Mouse (Mus musculus) intestine, postnatal 0 days (tissue): ENCODE results near the gene Kcmf1. TPM values are rescaled to one million over a fixed set of nuclear protein-coding genes. Genes with fewer than 3 reads are reported as not detected.

ENCODE experiments used
- ATAC-seq: fragments of 200-750 bp; cut with Nextera tagmentation; 2 replicates; pipeline ENCODE4 v1.8.0; 2017; ENCODE audit warnings: mild to moderate bottlenecking, moderate TSS enrichment, moderate library complexity
- H3K27ac ChIP-seq: fragments of 300-500 bp; sonication (generic); 2 replicates; pipeline ENCODE4 v1.5.1; 2014; ENCODE audit warnings: mild to moderate bottlenecking, low read depth, low read length, moderate library complexity
- H3K27me3 ChIP-seq: fragments of 300-500 bp; sonication (generic); replicated peaks from 2 replicates; pipeline ENCODE4 v1.6.1; 2014; ENCODE audit warnings: low read length, mixed read lengths; ENCODE audit not compliant: control insufficient read depth, insufficient read depth
- H3K36me3 ChIP-seq: fragments of 300-500 bp; sonication (generic); 2 replicates; pipeline ENCODE4 v1.6.1; 2014; ENCODE audit warnings: mild to moderate bottlenecking, moderate library complexity; ENCODE audit not compliant: control insufficient read depth, insufficient read depth
- H3K4me1 ChIP-seq: fragments of 300-500 bp; sonication (generic); replicated peaks from 2 replicates; pipeline ENCODE4 v1.6.1; 2014; ENCODE audit warnings: antibody characterized with exemption, low read length, mixed read lengths; ENCODE audit not compliant: control insufficient read depth, insufficient read depth
- H3K4me2 ChIP-seq: fragments of 300-500 bp; sonication (generic); replicated peaks from 2 replicates; pipeline ENCODE4 v1.6.1; 2014; ENCODE audit warnings: low read depth, mild to moderate bottlenecking, moderate library complexity
- H3K4me3 ChIP-seq: fragments of 300-500 bp; sonication (generic); 2 replicates; pipeline ENCODE4 v1.5.1; 2014; ENCODE audit warnings: low read depth, low read length
- H3K9ac ChIP-seq: fragments of 300-500 bp; sonication (generic); 2 replicates; pipeline ENCODE4 v1.6.1; 2014; ENCODE audit warnings: mild to moderate bottlenecking, low read depth, low read length
- H3K9me3 ChIP-seq: fragments of 300-500 bp; sonication (generic); 2 replicates; pipeline ENCODE4 v1.6.1; 2016; ENCODE audit warnings: mixed run types; ENCODE audit not compliant: control insufficient read depth
- CTCF ChIP-seq: sonication (generic); IDR thresholded peaks from 2 replicates; pipeline ENCODE4 v1.5.1; 2016; ENCODE audit warnings: low read depth, mild to moderate bottlenecking, control low read depth, antibody characterized with exemption, moderate library complexity
- WGBS: fragments of 180-500 bp; shearing (Covaris S2); extraction: QIAGEN DNeasy Blood & Tissue Kit; methylation state at CpG from one replicate; pipeline ENCODE4 v1.1.7; 2014; 5-methylcytosine and 5-hydroxymethylcytosine counted together
- polyA plus RNA-seq: library from polyadenylated mRNA; unstranded; fragments of >200 nt; fragmentation: Nextera tagmentation; extraction: Ambion mirVana; gene quantifications from 2 replicates; pipeline ENCODE4 v1.2.1, GENCODE M21; 2015

Gene Kcmf1
- polyA plus RNA-seq, 1 experiment from 2014 or later = 45.2 TPM

DNA sequence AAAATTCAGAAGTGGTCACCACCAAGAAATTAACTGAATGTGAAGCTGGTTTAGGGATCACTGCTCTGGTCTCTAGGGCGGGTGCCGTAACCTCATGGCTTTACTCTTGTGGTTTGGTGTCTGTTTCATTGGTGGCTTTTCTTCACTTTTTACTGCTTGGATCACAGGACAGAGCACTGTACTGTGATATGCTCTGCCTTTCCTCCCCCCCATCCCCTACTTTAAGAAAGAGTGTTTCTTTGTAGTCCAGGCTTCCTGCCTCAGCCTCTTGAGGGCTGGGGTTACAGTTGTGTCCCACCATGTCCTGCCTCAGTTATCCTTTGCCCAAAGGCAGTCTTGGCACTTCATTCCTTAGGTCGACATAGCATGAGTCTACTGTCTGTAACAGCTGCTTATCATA, 37.7 kb upstream of the Kcmf1 start:
- Histone ChIP-seq H3K4me3 (no peak overlapping the region), H3K9ac (no peak overlapping the region), H3K27ac (no peak overlapping the region), H3K4me1 (no peaks in the 10 kb centered on the region), H3K9me3 (no peaks in the 10 kb centered on the region), H3K27me3 (no peaks in the 10 kb centered on the region), H3K4me2 (no peak overlapping the region), H3K36me3 (no peaks in the 10 kb centered on the region)
- TF ChIP-seq CTCF = no peak
- no peak for ATAC-seq
- 80% methylated on average over 3 of the region's 3 CpGs for WGBS

- Histone ChIP-seq H3K27me3 (no peaks in the 10 kb centered on the region), H3K4me3 (no peak overlapping the region), H3K9ac (no peak overlapping the region), H3K9me3 (no peaks in the 10 kb centered on the region), H3K4me2 (no peak overlapping the region), H3K36me3 (no peaks in the 10 kb centered on the region), H3K27ac (no peak overlapping the region), H3K4me1 (no peaks in the 10 kb centered on the region)
- ATAC-seq = no peak; the same call in 1 of the 2 replicates
- no peak for TF ChIP-seq CTCF
- 81% methylated on average over 1 of the region's 1 CpGs for WGBS
These were observed 33.2 kb upstream of the Kcmf1 start for GRCm38 (mm10) chr6:72932955-72933354.

DNA sequence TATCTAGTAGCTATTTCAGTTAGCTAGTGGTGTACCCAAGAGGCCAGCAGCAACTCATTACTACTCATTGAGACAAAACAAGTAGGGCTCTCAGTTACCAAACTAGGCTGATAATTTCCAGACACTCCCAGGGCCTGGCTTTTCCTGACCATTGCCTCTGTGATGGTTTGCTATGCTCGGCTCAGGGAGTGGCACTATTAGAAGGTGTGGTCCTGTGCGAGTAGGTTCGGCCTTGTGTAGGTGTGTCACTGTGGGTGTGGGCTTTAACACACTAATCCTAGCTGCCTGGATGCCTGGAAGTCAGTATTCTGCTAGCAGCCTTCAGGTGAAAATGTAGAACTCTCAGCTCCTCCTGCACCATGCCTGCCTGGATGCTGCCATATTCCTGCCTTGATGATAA, 31.8 kb upstream of the Kcmf1 start:
- H3K4me2 ChIP-seq = no peak overlapping the region
- no peaks in the 10 kb centered on the region for H3K9me3 ChIP-seq
- H3K9ac ChIP-seq = no peak overlapping the region
- no peak for TF ChIP-seq CTCF
- H3K27me3 ChIP-seq = no peaks in the 10 kb centered on the region
- no peak for ATAC-seq
- no peak overlapping the region for H3K27ac ChIP-seq
- no peaks in the 10 kb centered on the region for H3K4me1 ChIP-seq
- WGBS = 30% methylated on average over 3 of the region's 3 CpGs
- H3K4me3 ChIP-seq = no peak overlapping the region
- H3K36me3 ChIP-seq = no peaks in the 10 kb centered on the region

DNA sequence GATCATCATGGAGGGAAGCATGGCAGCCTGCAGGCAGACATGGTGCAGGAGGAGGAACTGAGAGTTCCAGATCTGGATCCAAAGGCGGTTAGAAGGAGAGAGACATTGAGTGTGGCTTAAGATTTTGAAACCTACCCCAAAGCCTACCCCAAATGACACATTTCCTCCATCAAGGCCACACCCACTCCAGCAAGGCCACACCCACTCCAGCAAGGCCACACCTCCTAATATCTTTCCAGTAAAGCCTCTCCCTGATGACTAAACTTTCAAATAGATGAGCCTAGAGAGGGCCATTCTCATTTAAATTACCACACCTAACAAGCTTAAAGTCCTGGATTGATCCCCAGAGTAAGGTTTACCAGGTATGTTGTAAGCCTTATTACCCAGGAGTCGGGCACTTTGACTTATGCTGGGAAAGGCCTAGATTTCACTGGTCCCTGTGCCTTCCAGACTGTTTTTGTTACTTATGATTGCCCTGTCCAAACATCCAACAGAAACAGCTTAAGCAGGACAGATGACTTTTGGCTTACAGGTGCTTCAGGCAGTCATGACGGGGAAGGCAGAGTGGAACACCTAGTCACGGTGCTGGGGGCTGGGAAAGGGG, 30.1 kb upstream of the Kcmf1 start:
- H3K4me3 ChIP-seq = no peak overlapping the region
- peak; percentile 27; the same call in 1 of the 2 replicates for ATAC-seq
- no peak overlapping the region for H3K9ac ChIP-seq
- no peaks in the 10 kb centered on the region for H3K4me1 ChIP-seq
- 62% methylated on average over 4 of the region's 4 CpGs for WGBS
- H3K27ac ChIP-seq = no peak overlapping the region
- H3K36me3 ChIP-seq = no peaks in the 10 kb centered on the region
- no peak for TF ChIP-seq CTCF
- no peaks in the 10 kb centered on the region for H3K27me3 ChIP-seq
- no peak overlapping the region for H3K4me2 ChIP-seq
- H3K9me3 ChIP-seq = no peaks in the 10 kb centered on the region

DNA sequence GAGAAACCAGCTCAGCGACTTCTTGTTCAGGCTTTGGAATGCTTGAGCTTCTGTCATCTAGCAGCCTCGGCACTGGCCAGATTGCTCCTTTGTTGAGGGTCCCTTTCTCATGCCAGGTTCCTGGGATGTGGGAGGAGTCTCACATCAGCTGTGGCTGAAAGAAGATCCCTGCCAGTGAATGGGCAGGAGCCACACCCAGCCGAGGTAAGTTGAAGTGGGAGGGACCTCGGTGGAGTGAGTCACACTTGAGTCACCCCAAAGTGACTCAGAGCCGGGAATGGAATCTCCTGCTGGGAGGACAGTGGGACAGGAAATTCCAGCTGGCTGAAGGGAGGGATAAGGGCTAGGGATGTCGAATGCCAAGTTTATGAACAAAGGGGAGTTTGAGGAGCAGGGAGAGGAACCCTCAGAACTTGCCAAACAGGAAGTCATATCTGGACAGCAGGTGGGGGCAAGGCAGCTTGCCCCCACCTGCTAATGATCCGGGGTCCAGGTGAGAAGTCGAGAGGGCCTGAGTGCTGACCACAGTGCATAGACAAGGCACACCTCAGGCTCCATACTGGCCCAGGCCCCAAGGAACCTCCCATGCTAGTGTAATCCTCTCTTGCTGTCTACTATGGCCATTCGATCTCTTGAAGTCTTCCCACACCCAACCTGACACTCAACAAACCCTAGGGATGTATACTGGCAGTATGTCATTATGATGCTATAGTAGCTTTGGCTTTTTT, 27.1 kb upstream of the Kcmf1 start:
- no peak overlapping the region for H3K27ac ChIP-seq
- 15% methylated on average over 9 of the region's 9 CpGs for WGBS
- H3K4me1 ChIP-seq = no peaks in the 10 kb centered on the region
- H3K36me3 ChIP-seq = no peaks in the 10 kb centered on the region
- H3K4me3 ChIP-seq = no peak overlapping the region
- peak; percentile 76 for ATAC-seq
- no peak overlapping the region for H3K4me2 ChIP-seq
- H3K9ac ChIP-seq = no peak overlapping the region
- no peaks in the 10 kb centered on the region for H3K27me3 ChIP-seq
- TF ChIP-seq CTCF = no peak
- no peaks in the 10 kb centered on the region for H3K9me3 ChIP-seq

- TF ChIP-seq CTCF = no peak
- no peak overlapping the region for H3K27ac ChIP-seq
- no peaks in the 10 kb centered on the region for H3K9me3 ChIP-seq
- no peak overlapping the region for H3K4me2 ChIP-seq
- no peak for ATAC-seq
- H3K27me3 ChIP-seq = no peaks in the 10 kb centered on the region
- H3K36me3 ChIP-seq = no peaks in the 10 kb centered on the region
- 74% methylated on average over 4 of the region's 4 CpGs for WGBS
- no peaks in the 10 kb centered on the region for H3K4me1 ChIP-seq
- no peak overlapping the region for H3K9ac ChIP-seq
- no peak overlapping the region for H3K4me3 ChIP-seq
These were observed 26.3 kb upstream of the Kcmf1 start for GRCm38 (mm10) chr6:72926031-72926430.
